Mouse (Mus musculus): ENCODE results near the gene Paqr8. TPM values are rescaled to one million over a fixed set of nuclear protein-coding genes. Genes with fewer than 3 reads are reported as not detected.

Paqr8 gene
- total and polyA plus RNA-seq, 2 experiments from 2014 or later = 25.8 to 55.9 TPM

GRCm38 (mm10) chr1:20951799-20952198 lies 61.4 kb downstream of the Paqr8 start:
- 0 out of 2 replicates have a peak, but pooled peaks cover 3% of the 10 kb centered on the region for H3K4me1 ChIP-seq (ENCODE audit: insufficient read depth)
- H3K4me3 ChIP-seq (ENCODE audit: low read depth, low read length) = peak overlapping the region; percentile 55
- H3K27ac ChIP-seq (ENCODE audit: low read depth, low read length) = peak overlapping the region; percentile 81
- ATAC-seq (no peak; the same call in 1 of the 2 replicates), DNase-seq (no peak)
- H3K27me3 ChIP-seq (ENCODE audit: insufficient read depth, low read length) = no peaks in the 10 kb centered on the region
- TF ChIP-seq CTCF (IDR thresholded peaks at IDR 0.05; ENCODE audit: low read depth) = no peak
- WGBS = 1% methylated on average over 16 of the region's 16 CpGs
- no peaks in the 10 kb centered on the region for H3K9me3 ChIP-seq (ENCODE audit: low read length)
- peak overlapping the region; percentile 61 for H3K4me2 ChIP-seq (ENCODE audit: low read depth)
- peak overlapping the region; percentile 74 for H3K9ac ChIP-seq
- H3K36me3 ChIP-seq (ENCODE audit: insufficient read depth) = no peaks in the 10 kb centered on the region

GRCm38 (mm10) chr1:20954876-20955275 lies 64.5 kb downstream of the Paqr8 start:
- DNase-seq (no peak), ATAC-seq (no peak)
- Histone ChIP-seq H3K4me2 (ENCODE audit: low read depth) (no peak overlapping the region), H3K9ac (no peak overlapping the region), H3K4me1 (ENCODE audit: insufficient read depth) (0 out of 2 replicates have a peak, but pooled peaks cover 3% of the 10 kb centered on the region), H3K36me3 (ENCODE audit: insufficient read depth) (no peaks in the 10 kb centered on the region), H3K27ac (ENCODE audit: low read depth, low read length) (no peak overlapping the region), H3K4me3 (ENCODE audit: low read depth, low read length) (no peak overlapping the region), H3K27me3 (ENCODE audit: insufficient read depth, low read length) (no peaks in the 10 kb centered on the region), H3K9me3 (ENCODE audit: low read length) (no peaks in the 10 kb centered on the region)
- WGBS = 82% methylated on average over 3 of the region's 3 CpGs
- no peak for TF ChIP-seq CTCF (IDR thresholded peaks at IDR 0.05; ENCODE audit: low read depth)

- DNase-seq (no peak), ATAC-seq (no peak)
- no peak for TF ChIP-seq CTCF (IDR thresholded peaks at IDR 0.05; ENCODE audit: low read depth)
- no peaks in the 10 kb centered on the region for H3K27me3 ChIP-seq (ENCODE audit: insufficient read depth, low read length)
- H3K9ac ChIP-seq = no peak overlapping the region
- no peak overlapping the region for H3K4me3 ChIP-seq (ENCODE audit: low read depth, low read length)
- no peaks in the 10 kb centered on the region for H3K9me3 ChIP-seq (ENCODE audit: low read length)
- H3K27ac ChIP-seq (ENCODE audit: low read depth, low read length) = no peak overlapping the region
- no peaks in the 10 kb centered on the region for H3K36me3 ChIP-seq (ENCODE audit: insufficient read depth)
- H3K4me2 ChIP-seq (ENCODE audit: low read depth) = no peak overlapping the region
- 88% methylated on average over 2 of the region's 2 CpGs for WGBS
- H3K4me1 ChIP-seq (ENCODE audit: insufficient read depth) = no peaks in the 10 kb centered on the region
Observed at GRCm38 (mm10) chr1:20969642-20970041, 79.2 kb downstream of the Paqr8 start.

GRCm38 (mm10) chr1:20973389-20973788 lies 83.0 kb downstream of the Paqr8 start:
- DNase-seq (no peak), ATAC-seq (no peak)
- no peaks in the 10 kb centered on the region for H3K4me1 ChIP-seq (ENCODE audit: insufficient read depth)

GRCm38 (mm10) chr1:20974341-20975135 lies 84.1 kb downstream of the Paqr8 start:
- no peak for ATAC-seq
- no peak overlapping the region for H3K4me2 ChIP-seq (ENCODE audit: low read depth)
- no peak overlapping the region for H3K4me3 ChIP-seq (ENCODE audit: low read depth, low read length)
- no peak for DNase-seq
- H3K9me3 ChIP-seq (ENCODE audit: low read length) = no peaks in the 10 kb centered on the region
- TF ChIP-seq CTCF (IDR thresholded peaks at IDR 0.05; ENCODE audit: low read depth) = no peak
- no peak overlapping the region for H3K9ac ChIP-seq
- 78% methylated on average over 9 of the region's 9 CpGs for WGBS
- no peaks in the 10 kb centered on the region for H3K4me1 ChIP-seq (ENCODE audit: insufficient read depth)
- H3K27ac ChIP-seq (ENCODE audit: low read depth, low read length) = no peak overlapping the region
- no peaks in the 10 kb centered on the region for H3K27me3 ChIP-seq (ENCODE audit: insufficient read depth, low read length)
- no peaks in the 10 kb centered on the region for H3K36me3 ChIP-seq (ENCODE audit: insufficient read depth)

More at GRCm38 (mm10) chr1:20973389-20973788, 83.0 kb downstream of the Paqr8 start:
- TF ChIP-seq CTCF (IDR thresholded peaks at IDR 0.05; ENCODE audit: low read depth) = no peak
- H3K27me3 ChIP-seq (ENCODE audit: insufficient read depth, low read length) = no peaks in the 10 kb centered on the region
- H3K27ac ChIP-seq (ENCODE audit: low read depth, low read length) = no peak overlapping the region
- H3K4me2 ChIP-seq (ENCODE audit: low read depth) = no peak overlapping the region
- 95% methylated on average over 6 of the region's 6 CpGs for WGBS
- H3K9ac ChIP-seq = no peak overlapping the region
- H3K4me3 ChIP-seq (ENCODE audit: low read depth, low read length) = no peak overlapping the region
- no peaks in the 10 kb centered on the region for H3K36me3 ChIP-seq (ENCODE audit: insufficient read depth)
- H3K9me3 ChIP-seq (ENCODE audit: low read length) = no peaks in the 10 kb centered on the region

- H3K4me3 ChIP-seq (ENCODE audit: low read depth, low read length) = no peak overlapping the region
- H3K27ac ChIP-seq (ENCODE audit: low read depth, low read length) = no peak overlapping the region
- H3K4me1 ChIP-seq (ENCODE audit: insufficient read depth) = no peaks in the 10 kb centered on the region
- no peak overlapping the region for H3K9ac ChIP-seq
- no peak for ATAC-seq
- WGBS = 57% methylated on average over 1 of the region's 1 CpGs
- TF ChIP-seq CTCF (IDR thresholded peaks at IDR 0.05; ENCODE audit: low read depth) = no peak
- no peak for DNase-seq
- no peaks in the 10 kb centered on the region for H3K36me3 ChIP-seq (ENCODE audit: insufficient read depth)
- H3K27me3 ChIP-seq (ENCODE audit: insufficient read depth, low read length) = no peaks in the 10 kb centered on the region
- H3K9me3 ChIP-seq (ENCODE audit: low read length) = no peaks in the 10 kb centered on the region
- no peak overlapping the region for H3K4me2 ChIP-seq (ENCODE audit: low read depth)
Observed at GRCm38 (mm10) chr1:20980553-20980952, 90.1 kb downstream of the Paqr8 start.

- H3K9ac ChIP-seq = no peak overlapping the region
- TF ChIP-seq CTCF (IDR thresholded peaks at IDR 0.05; ENCODE audit: low read depth) = no peak
- no peak overlapping the region for H3K4me3 ChIP-seq (ENCODE audit: low read depth, low read length)
- DNase-seq (no peak), ATAC-seq (no peak)
- no peak overlapping the region for H3K4me2 ChIP-seq (ENCODE audit: low read depth)
- H3K36me3 ChIP-seq (ENCODE audit: insufficient read depth) = no peaks in the 10 kb centered on the region
- no peaks in the 10 kb centered on the region for H3K27me3 ChIP-seq (ENCODE audit: insufficient read depth, low read length)
- 93% methylated on average over 6 of the region's 6 CpGs for WGBS
- H3K27ac ChIP-seq (ENCODE audit: low read depth, low read length) = no peak overlapping the region
- no peaks in the 10 kb centered on the region for H3K9me3 ChIP-seq (ENCODE audit: low read length)
- H3K4me1 ChIP-seq (ENCODE audit: insufficient read depth) = no peaks in the 10 kb centered on the region
Observed at GRCm38 (mm10) chr1:20981764-20982163, 91.4 kb downstream of the Paqr8 start.
